Mouse (Mus musculus) mesoderm, embryonic 11.5 days (tissue): Measurements from ENCODE around the gene Fbxw4.
A peak's percentile ranks its signal among the peaks of the same experiment; 100 is the strongest.

Source experiments
- DNase-seq: peaks from one replicate; pipeline ENCODE4 v3.0.0-alpha.2; 2012; ENCODE audit warnings: low read depth, low spot score

Gene Fbxw4

GRCm38 (mm10) chr19:45615415-45616213, 44.5 kb downstream of the Fbxw4 start:
- DNase-seq = no peak

DNA sequence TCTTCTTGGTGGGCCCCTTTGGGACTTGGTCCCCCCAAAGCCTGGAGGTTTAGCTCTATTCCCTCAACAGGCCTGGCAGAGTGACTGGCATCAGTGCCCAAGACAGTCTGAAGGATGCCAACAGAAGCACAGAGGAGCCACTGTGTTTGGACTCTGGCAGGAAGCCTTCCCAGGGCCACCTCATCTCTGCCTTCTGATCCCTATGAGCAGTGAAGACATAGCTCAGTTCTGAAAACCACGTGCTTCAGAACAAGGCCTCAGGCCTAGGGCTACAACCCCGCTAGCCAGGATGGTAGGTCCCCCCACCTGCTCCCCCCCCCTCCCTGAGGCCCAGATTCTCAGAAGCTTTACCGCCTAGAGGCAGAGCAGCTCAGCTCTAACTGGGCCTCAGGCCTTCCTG, 45.2 kb downstream of the Fbxw4 start:
- no peak for DNase-seq

DNA sequence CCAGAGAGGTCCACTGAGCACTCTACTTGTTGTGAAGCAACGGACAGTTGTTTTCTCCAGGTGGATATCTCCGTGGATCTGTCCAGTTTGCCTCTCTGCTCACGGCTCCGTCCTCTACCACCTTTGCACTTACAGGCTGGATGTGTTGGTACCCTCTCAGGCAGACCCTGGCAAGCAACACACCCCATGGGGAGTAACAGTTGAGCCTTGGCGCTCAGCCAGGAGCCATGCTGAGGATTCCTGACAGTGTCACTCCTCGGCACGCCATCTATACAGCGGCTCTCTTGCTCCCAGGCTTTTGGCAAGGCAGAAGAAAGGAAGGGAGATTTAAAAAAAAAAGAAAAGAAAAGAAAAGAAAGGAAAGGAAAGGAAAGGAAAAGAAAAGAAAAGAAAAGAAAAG, 45.7 kb downstream of the Fbxw4 start:
- DNase-seq = no peak

DNA sequence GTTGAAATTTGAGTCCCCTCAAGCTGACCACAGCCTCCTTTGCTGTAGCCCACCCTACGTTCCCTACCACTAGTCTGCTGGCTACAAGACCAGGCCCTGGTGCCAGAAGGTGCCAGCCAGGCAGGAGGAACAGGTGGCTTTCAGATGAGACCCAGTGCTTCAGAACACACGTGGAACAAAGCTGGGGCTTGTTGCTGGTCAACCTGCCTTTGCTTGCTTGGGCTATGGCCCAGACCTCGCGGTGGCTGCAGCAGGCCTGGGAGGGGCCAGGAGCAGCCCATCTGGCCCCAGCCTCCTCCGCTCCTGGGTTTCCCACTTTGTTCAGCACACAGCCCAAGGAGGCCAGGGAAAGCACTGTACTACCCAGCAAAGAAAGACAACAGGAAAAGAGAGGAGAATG, 49.3 kb downstream of the Fbxw4 start:
- DNase-seq = no peak

DNA sequence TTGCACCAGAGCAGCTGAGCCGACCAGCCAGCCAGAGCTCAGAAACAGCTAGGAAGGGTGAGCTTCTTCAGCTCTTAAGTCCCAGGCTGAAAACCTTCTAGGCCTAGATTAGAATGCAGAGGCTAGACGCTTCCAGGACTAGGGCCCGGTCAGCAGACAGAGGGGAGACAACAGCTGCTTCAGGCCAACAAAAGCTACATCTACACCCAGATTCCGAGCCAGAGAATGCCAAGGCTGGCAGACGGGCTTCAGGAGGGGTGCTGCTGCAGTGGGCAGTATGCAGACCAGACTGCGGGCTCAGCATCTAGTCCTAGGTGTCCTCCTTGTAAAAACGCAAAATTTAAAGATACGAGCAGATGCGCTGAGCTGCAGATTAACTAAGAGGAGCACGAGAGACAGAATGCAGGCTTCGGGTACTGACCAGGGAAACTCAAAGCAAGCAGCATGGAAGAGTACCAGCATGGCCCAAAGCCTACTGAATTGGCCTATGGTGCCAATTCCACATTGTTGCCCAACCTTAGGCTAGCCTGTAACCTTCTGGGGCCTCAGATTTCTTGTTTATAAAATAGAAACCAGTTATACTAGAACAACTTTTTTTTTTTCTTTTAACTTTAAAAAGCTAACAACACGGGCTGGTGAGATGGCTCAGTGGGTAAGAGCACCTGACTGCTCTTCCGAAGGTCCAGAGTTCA, 51.3 kb downstream of the Fbxw4 start:
- no peak for DNase-seq

- DNase-seq = no peak
Measured at GRCm38 (mm10) chr19:45607479-45607878, 52.6 kb downstream of the Fbxw4 start.

- no peak for DNase-seq
Measured at GRCm38 (mm10) chr19:45606701-45607100, 53.4 kb downstream of the Fbxw4 start.

GRCm38 (mm10) chr19:45602606-45603005, 57.5 kb downstream of the Fbxw4 start:
- no peak for DNase-seq

GRCm38 (mm10) chr19:45597106-45597505, 63.0 kb downstream of the Fbxw4 start:
- DNase-seq = no peak

- DNase-seq = peak; percentile 32
Measured at GRCm38 (mm10) chr19:45596434-45596833, 63.7 kb downstream of the Fbxw4 start.

DNA sequence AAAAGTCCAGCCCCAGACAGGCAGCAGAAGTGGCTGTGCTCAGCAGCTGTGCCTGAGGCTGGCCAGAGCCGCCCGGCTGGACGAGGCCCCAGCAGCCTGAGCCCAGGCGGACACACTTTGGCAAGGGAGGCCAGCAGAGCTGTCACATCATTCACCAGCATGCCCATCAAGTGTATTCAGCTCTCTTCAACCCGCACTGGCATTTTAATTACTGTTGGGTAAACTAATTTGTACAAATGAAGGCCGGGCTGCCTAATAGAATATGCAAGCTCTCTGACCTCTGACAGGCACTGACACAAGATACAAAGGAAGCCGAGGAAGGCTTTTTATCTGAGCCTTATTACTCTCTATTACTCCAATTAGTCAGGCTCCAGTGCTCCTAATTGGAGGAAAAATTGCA, 64.1 kb downstream of the Fbxw4 start:
- peak; percentile 31 for DNase-seq

DNA sequence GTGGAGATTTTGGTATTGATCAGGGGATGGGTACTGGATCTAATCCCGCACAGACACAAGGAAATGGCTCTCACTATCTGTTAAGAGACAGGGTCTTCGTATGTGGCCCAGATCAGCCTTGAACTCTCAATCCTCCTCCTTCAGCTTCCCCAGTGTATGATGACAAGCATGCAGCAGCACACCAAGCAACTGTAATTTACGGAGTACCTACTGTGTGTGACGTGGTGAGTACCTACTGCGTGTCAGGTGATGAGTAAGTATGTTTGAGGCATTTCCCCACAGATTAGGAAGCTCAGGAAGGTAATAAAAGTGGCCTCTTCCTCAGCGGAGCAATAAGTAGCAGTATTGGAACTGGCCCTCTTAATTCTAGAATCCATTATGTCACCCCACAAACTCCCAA, 64.6 kb downstream of the Fbxw4 start:
- no peak for DNase-seq

DNA sequence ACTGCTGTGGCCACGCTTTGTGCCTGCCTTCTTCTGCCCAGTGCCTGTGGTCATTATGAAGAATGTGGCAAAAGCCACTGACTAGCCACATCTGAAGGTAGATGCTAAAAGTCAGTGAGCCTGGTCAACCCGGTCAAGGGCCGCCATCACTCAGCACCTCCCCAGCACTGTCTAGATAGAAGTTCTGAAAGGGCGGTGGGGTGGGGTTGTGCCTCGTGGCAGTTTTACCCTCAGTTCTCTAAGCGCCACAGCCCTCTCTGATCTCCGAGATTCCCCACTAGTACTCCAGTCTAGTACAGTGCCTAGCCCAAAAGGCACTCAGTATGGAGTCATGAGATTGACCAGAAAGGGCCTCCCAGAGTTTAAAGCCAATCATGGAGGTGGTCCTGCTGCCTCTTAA, 66.0 kb downstream of the Fbxw4 start:
- DNase-seq = no peak

- DNase-seq = no peak
Measured at GRCm38 (mm10) chr19:45592916-45593315, 67.2 kb downstream of the Fbxw4 start.

DNA sequence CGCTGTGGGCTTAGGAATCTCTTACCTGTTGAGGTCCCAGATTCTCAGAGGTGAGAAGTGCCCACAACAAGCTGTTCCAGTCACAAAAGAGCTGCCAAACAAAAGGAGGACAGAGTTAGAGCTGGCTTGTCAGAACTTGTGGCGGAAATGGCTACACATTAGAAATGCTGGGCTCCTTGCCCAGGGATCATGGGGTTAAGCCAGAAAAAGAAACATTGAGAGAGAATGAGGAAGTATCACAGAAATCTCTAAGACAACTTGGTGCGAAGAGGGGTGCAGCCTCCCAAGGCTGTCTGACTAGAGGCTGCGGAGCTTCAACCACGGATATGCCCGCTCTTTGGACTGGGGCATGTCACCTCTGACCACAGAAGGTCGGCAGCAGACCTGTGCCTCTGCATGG, 68.4 kb downstream of the Fbxw4 start:
- no peak for DNase-seq

GRCm38 (mm10) chr19:45589761-45590160, 70.4 kb downstream of the Fbxw4 start:
- no peak for DNase-seq

DNA sequence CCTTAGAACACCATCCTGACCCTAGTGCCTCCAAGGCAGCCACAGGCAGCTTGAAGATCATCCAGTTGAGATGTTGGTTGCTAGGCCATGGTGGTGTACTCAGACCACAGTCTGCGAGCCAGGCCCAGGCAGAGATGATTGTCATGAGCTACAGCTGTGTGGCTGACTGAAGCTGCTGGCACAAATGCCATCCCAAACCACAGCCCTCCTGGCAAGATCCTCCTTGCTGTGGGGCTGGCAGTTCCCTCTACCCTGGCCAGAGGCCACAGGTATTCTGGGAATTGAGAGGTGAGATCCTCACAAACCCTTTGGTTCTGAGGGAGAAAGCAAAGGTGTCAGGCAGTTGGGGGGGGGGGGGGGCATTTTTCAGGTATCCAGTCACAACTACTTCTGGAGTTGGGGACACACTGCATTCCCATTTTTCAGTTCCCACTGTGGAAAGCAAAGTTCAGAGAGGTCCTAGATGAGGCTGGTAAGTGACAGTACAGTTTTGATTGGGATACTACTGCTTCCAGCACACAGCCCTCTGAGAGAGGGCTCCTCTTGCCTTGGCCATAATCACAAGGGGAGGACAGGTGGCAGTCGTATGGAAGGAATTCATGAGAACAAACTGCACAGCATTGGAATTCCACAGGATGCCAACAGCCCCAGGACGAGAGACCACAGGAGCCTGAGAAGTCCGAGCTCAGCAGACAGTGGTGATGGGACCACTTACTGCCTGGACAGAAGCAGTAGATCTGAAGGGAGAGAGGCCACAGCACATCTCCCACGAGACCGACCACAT, 72.4 kb downstream of the Fbxw4 start:
- DNase-seq = no peak

GRCm38 (mm10) chr19:45586850-45587249, 73.3 kb downstream of the Fbxw4 start:
- DNase-seq = no peak

DNA sequence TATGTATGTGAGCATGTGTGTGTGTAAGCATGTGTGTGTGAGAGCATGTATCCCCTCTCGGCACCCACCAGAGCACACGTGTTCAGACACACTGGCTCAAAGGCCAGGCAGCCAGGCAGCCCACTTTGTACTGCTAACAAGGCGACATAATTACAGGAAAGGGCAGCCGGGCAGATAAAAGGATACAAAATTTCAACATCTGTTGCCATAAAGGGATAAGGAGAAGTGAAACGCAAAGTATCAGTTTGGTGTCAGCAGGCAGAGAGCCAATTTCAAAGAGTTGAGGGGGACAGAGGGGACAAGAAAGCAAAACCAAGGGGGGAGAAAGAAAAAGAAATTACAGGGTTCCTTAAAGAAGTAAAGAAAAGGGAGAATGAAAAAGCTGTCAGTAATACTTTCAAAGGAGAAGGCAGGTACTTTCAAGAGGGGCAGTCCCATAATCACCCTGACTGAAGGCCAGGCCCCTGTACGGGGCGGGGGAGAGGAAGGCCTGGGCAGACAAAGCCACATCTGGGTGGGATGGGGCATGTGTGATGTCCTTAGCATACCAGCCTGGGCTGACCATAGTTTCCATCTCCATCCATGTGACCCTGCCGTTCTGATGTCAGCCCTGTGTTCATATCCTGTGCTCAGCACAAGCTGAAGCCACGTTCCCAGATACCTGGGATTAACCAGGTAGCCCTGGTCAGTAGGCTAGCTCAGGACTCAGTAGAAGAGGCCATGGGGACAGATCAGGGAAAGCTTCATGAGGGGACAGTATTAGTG, 75.1 kb downstream of the Fbxw4 start:
- DNase-seq = no peak

GRCm38 (mm10) chr19:45583136-45583535, 77.0 kb downstream of the Fbxw4 start:
- no peak for DNase-seq

DNA sequence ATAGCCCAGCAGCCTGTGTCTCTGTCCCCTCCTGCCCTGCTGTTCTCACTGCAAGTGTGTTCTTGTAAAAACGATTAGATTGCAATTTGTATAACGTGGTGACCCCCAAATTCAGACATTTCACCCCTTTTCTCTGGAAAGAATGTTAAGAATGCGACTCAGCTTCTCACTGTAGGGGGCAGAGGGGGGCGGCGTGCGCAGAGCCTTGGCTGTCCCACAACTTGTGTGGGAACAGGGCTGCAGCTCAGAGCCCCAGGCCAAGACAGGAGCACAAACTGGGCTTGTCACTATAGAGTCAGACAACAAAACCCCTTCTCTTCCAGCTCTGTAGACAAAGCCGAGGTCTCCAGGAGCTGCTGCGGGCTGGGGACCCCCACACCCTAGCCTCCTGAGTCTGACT, 78.0 kb downstream of the Fbxw4 start:
- peak; percentile 42 for DNase-seq

DNA sequence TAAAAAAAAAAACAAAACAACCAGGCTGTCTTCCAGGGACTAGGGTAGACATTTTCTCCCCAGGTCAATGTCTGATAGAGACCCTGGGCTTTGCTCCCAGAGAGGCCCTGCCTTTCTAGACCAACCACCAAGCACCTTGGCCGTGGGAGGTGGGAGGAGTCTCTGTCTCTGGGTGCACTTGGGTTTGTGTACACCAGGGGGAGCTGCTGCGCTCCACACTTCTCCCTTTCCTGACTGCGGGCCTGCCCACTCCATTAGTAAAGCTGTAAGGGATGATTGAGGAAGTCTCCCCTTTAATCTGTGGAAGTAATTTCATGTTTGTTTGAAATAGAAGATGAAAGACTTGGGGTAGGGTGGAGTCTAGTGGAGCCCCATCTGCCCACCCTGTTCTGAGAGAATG, 78.9 kb downstream of the Fbxw4 start:
- peak; percentile 66 for DNase-seq
